Mouse (Mus musculus): ENCODE measurements around the gene Bex6. TPM values are rescaled to one million over a fixed set of nuclear protein-coding genes. Genes with fewer than 3 reads are reported as not detected.
A peak's percentile ranks its signal among the peaks of the same experiment; 100 is the strongest.

Bex6 gene
- polyA plus RNA-seq, 1 experiment: not detected

DNA sequence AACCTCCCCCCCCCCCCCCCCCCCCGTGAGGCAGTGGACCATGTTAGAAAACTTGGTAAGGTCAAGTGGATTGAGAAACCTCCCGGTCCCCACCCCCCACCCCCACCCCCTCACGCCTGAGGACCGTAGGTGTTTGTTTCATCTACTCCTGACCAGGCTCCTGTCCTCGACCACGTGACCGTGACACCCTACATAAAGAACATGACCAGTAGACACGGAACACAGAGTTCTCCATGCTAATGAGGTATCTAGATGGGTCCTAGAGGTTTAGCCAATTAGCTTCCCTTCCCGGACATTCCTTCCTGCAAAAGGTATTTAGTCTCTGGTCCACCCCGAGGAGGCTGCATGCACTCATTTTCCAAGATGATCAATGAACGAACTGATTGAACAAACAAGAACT is 6.2 kb upstream of the Bex6 start:
- Histone ChIP-seq H3K27ac (ENCODE audit: insufficient read depth, low read depth, low read length) (no peak overlapping the region), H3K36me3 (ENCODE audit: control insufficient read depth, insufficient read depth, low read length) (no peaks in the 10 kb centered on the region), H3K27me3 (ENCODE audit: control insufficient read depth, insufficient read depth, low read length) (no peaks in the 10 kb centered on the region), H3K4me3 (ENCODE audit: low read depth, low read length) (no peak overlapping the region), H3K4me1 (ENCODE audit: control insufficient read depth, insufficient read depth, insufficient read length, low read length) (no peaks in the 10 kb centered on the region)
- TF ChIP-seq POLR2A (IDR thresholded peaks at IDR 0.05; ENCODE audit: low read depth, low read length) (no peak), CTCF (IDR thresholded peaks at IDR 0.05; ENCODE audit: extremely low read depth, insufficient read length, insufficient replicate concordance, low read depth, low read length) (no peak)
- 74% methylated on average over 11 of the region's 11 CpGs for WGBS

DNA sequence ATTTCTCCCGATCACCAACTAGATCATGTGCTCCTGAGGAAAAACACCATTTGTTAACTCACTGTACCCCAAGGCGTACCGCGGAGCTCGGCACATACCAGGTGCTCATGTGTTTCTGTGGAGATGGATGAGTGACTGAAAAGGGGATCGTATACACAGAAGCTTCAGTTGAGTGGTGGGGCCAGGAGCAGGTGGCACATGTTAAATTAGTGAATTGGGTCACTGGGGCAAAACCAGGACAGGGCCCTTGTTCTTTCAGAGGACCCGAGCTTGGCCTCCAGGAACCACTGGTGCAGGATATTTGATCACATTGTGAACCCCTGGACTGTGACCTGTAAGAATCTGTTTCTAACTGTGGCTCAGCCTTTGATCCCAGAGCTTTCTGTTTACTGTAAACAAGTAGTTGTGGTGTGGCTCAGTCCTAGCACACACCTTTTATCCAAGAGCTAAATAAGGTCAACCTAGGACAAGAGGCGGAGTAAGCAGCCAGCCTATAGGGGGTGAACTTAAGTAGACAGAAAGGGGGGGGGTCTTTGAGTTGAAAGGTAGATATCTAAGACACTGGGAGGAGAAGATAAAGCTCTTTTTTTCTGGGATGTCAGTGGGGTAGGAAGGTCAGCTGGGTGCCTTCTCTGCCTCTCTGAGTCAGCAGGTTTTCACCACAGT is 5.2 kb upstream of the Bex6 start:
- 87% methylated on average over 8 of the region's 8 CpGs for WGBS
- no peaks in the 10 kb centered on the region for H3K36me3 ChIP-seq (ENCODE audit: control insufficient read depth, insufficient read depth, low read length)
- no peak overlapping the region for H3K4me3 ChIP-seq (ENCODE audit: low read depth, low read length)
- H3K27me3 ChIP-seq (ENCODE audit: control insufficient read depth, insufficient read depth, low read length): no peaks in the 10 kb centered on the region
- no peak overlapping the region for H3K27ac ChIP-seq (ENCODE audit: insufficient read depth, low read depth, low read length)
- no peaks in the 10 kb centered on the region for H3K4me1 ChIP-seq (ENCODE audit: control insufficient read depth, insufficient read depth, insufficient read length, low read length)
- TF ChIP-seq CTCF (IDR thresholded peaks at IDR 0.05; ENCODE audit: extremely low read depth, insufficient read length, insufficient replicate concordance, low read depth, low read length) (no peak), POLR2A (IDR thresholded peaks at IDR 0.05; ENCODE audit: low read depth, low read length) (no peak)

DNA sequence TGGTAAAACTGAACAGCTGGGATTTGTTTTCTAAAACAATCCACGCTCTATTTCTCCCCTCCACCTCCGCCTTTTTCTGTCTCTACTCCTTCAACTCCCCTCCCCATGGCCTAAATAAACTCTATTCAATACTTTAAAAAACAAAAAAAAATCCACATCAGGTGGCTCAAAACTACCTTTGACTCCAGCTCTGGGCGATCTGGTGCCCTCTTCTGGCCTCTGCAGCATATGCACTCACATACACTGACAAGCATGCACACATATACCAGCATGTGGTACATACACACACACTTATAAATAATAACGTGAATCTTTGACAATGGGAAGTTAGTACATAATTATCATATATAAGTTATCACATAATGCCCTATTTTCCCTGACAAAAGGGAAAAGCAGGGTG is 4.6 kb upstream of the Bex6 start:
- no peak for TF ChIP-seq CTCF (IDR thresholded peaks at IDR 0.05; ENCODE audit: extremely low read depth, insufficient read length, insufficient replicate concordance, low read depth, low read length)
- no peak for TF ChIP-seq POLR2A (IDR thresholded peaks at IDR 0.05; ENCODE audit: low read depth, low read length)
- WGBS: 91% methylated on average over 4 of the region's 4 CpGs

DNA sequence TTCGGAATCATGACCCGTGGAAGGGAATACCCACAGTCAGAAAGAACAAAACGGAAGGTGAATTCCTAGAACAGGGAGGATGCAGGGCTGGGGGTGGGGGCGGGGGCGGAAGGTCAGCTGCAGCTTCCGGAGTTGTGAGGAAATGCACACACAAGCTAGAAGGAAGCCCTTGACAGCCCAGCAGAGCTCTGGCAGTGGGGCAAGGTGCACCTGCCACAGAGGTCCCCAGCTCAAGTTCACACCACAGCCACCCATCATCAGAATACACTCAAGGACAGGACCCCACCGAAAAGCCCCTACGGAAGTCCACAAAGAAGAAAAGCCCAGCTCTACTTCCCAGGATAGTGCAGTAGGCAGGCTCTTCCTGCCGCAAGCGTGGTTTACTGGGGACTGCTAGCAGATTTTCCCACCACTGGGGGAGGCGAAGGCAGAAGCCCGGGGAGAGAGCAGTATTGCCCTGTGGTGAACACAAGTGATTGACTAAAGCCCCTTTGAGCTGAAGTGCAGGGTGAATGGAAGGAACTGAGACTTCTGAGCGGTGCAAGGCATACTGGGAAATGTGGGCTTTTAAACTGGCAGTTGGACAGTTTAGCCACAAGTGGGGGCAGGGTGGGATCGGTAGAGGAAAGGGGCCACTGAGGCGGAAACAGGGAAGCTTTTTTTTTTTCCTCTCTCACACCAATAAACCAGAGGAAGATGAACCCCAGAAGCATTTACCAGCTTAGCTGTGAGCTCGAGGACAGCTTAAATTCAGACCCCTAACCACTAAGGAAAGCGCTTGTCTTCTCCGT is 2.5 kb upstream of the Bex6 start:
- TF ChIP-seq POLR2A (IDR thresholded peaks at IDR 0.05; ENCODE audit: low read depth, low read length) (no peak), CTCF (IDR thresholded peaks at IDR 0.05; ENCODE audit: extremely low read depth, insufficient read length, insufficient replicate concordance, low read depth, low read length) (no peak)
- Histone ChIP-seq H3K27ac (ENCODE audit: insufficient read depth, low read depth, low read length) (peak overlapping the region; percentile 61), H3K36me3 (ENCODE audit: control insufficient read depth, insufficient read depth, low read length) (no peaks in the 10 kb centered on the region), H3K4me1 (ENCODE audit: control insufficient read depth, insufficient read depth, insufficient read length, low read length) (no peaks in the 10 kb centered on the region), H3K4me3 (ENCODE audit: low read depth, low read length) (peak overlapping the region; percentile 13), H3K27me3 (ENCODE audit: control insufficient read depth, insufficient read depth, low read length) (no peaks in the 10 kb centered on the region)
- WGBS: 53% methylated on average over 18 of the region's 18 CpGs

More for the DNA sequence above, 4.6 kb upstream of the Bex6 start:
- H3K36me3 ChIP-seq (ENCODE audit: control insufficient read depth, insufficient read depth, low read length): no peaks in the 10 kb centered on the region
- H3K27me3 ChIP-seq (ENCODE audit: control insufficient read depth, insufficient read depth, low read length): no peaks in the 10 kb centered on the region
- H3K27ac ChIP-seq (ENCODE audit: insufficient read depth, low read depth, low read length): no peak overlapping the region
- H3K4me1 ChIP-seq (ENCODE audit: control insufficient read depth, insufficient read depth, insufficient read length, low read length): no peaks in the 10 kb centered on the region
- no peak overlapping the region for H3K4me3 ChIP-seq (ENCODE audit: low read depth, low read length)

DNA sequence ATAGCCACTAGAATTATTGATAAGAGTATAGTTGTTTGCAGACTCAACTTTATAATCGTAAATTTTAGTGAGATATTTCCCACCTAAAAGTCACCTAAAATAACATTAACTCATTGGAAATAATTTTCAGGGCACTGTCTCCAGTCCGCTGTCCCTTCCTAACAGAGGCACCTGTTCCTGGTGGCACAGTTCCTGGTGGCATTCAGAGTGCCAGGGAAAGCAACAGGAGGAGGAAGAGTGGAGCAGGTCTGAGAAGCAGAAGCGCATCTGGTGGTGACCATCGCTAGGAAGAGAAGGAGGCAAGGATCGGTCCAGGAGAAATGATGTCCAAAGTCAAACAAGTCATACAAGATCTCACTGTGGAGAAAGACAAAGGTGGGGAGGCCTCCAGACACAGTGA is 6.4 kb downstream of the Bex6 start:
- Histone ChIP-seq H3K27ac (ENCODE audit: insufficient read depth, low read depth, low read length) (no peak overlapping the region), H3K4me1 (ENCODE audit: control insufficient read depth, insufficient read depth, insufficient read length, low read length) (no peaks in the 10 kb centered on the region), H3K4me3 (ENCODE audit: low read depth, low read length) (no peak overlapping the region), H3K27me3 (ENCODE audit: control insufficient read depth, insufficient read depth, low read length) (no peaks in the 10 kb centered on the region), H3K36me3 (ENCODE audit: control insufficient read depth, insufficient read depth, low read length) (no peaks in the 10 kb centered on the region)
- TF ChIP-seq POLR2A (IDR thresholded peaks at IDR 0.05; ENCODE audit: low read depth, low read length) (no peak), CTCF (IDR thresholded peaks at IDR 0.05; ENCODE audit: extremely low read depth, insufficient read length, insufficient replicate concordance, low read depth, low read length) (no peak)
- WGBS: 94% methylated on average over 5 of the region's 5 CpGs

DNA sequence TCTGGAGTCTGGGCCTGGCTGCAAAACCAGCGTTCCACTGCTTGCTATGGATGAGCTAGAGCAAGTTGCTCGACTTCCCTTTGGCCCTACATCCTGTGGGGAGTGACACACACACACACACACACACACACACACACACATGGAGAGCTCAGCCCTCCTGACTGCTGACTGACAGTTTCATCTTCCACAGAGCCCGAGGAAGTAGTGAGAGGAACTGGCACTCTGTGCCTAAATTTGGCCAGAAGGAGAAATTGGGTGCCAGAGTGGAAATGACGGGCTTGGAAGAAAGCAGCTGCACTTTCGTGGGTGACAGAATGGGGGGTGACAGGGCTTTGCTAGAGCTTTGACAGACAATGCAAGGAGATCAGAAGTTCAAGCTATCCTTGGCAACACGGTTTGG is 9.5 kb downstream of the Bex6 start:
- no peaks in the 10 kb centered on the region for H3K36me3 ChIP-seq (ENCODE audit: control insufficient read depth, insufficient read depth, low read length)
- no peak for TF ChIP-seq CTCF (IDR thresholded peaks at IDR 0.05; ENCODE audit: extremely low read depth, insufficient read length, insufficient replicate concordance, low read depth, low read length)
- TF ChIP-seq POLR2A (IDR thresholded peaks at IDR 0.05; ENCODE audit: low read depth, low read length): no peak
- H3K27me3 ChIP-seq (ENCODE audit: control insufficient read depth, insufficient read depth, low read length): no peaks in the 10 kb centered on the region
- WGBS: 60% methylated on average over 6 of the region's 6 CpGs
- H3K4me3 ChIP-seq (ENCODE audit: low read depth, low read length): no peak overlapping the region
- H3K27ac ChIP-seq (ENCODE audit: insufficient read depth, low read depth, low read length): no peak overlapping the region
- no peaks in the 10 kb centered on the region for H3K4me1 ChIP-seq (ENCODE audit: control insufficient read depth, insufficient read depth, insufficient read length, low read length)

DNA sequence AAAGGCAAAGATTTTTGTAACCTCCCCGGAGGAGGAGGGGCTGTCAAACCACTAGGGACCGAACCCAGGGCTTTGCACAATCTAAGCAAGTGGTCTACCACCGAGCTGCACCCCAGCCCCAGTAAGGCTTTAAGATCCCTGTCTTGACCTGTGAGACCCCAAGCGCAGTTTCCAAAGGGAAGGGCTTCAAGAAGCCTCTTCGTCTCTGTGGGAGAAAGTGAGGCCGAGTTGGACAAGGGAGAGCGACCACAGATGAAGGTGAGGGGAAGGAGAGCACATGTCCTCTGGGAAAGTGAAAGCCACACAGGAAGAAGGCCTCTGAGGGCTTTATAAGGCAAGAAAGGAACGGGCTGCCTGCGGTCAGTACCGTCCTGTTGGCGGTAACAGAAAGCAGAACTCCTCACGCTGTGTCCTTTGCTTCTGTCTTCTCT is 10.4 kb downstream of the Bex6 start:
- TF ChIP-seq CTCF (IDR thresholded peaks at IDR 0.05; ENCODE audit: extremely low read depth, insufficient read length, insufficient replicate concordance, low read depth, low read length) (no peak), POLR2A (IDR thresholded peaks at IDR 0.05; ENCODE audit: low read depth, low read length) (no peak)
- H3K4me1 ChIP-seq (ENCODE audit: control insufficient read depth, insufficient read depth, insufficient read length, low read length): no peaks in the 10 kb centered on the region
- H3K36me3 ChIP-seq (ENCODE audit: control insufficient read depth, insufficient read depth, low read length): no peaks in the 10 kb centered on the region
- 55% methylated on average over 12 of the region's 12 CpGs for WGBS
- H3K4me3 ChIP-seq (ENCODE audit: low read depth, low read length): no peak overlapping the region
- H3K27me3 ChIP-seq (ENCODE audit: control insufficient read depth, insufficient read depth, low read length): no peaks in the 10 kb centered on the region
- H3K27ac ChIP-seq (ENCODE audit: insufficient read depth, low read depth, low read length): no peak overlapping the region
